Mouse (Mus musculus) gastrocnemius, adult 2 months (tissue): ENCODE data around the gene Cnot2. TPM values are rescaled to one million over a fixed set of nuclear protein-coding genes. Genes with fewer than 3 reads are reported as not detected.
"Not testable (repeated sequence)": the region's sequence is repeated elsewhere in the genome, so short reads cannot be mapped to it uniquely, and the experiment has no call there.

Experiments used
- DNase-seq: peaks from one replicate; pipeline ENCODE4 v3.0.0; 2022
- H3K27ac ChIP-seq: fragments of 200-600 bp; 2 replicates; pipeline ENCODE4 v1.8.1; 2022; ENCODE audit warnings: mild to moderate bottlenecking
- H3K4me3 ChIP-seq: fragments of 200-600 bp; 2 replicates; pipeline ENCODE4 v1.8.1; 2022; ENCODE audit warnings: mild to moderate bottlenecking, moderate library complexity
- CTCF ChIP-seq: fragments of 200-600 bp; IDR thresholded peaks from 2 replicates; pipeline ENCODE4 v1.8.1; 2022; ENCODE audit warnings: antibody characterized with exemption, mild to moderate bottlenecking, moderate library complexity
- intact Hi-C: fragments of 180-260 bp; cut with DNase I; formaldehyde crosslinking; loops from one replicate; pipeline ENCODE4 v1.15.1; 2025
- total RNA-seq, 2 experiments: library from RNA; stranded (reverse); gene quantifications; 2 replicates each; pipeline ENCODE4 v1.2.3; 2021

The Cnot2 gene
- total RNA-seq, 2 experiments from 2014 or later = 36.7 to 40.0 TPM

GRCm38 (mm10) chr10:116578375-116578774 is 2.9 kb downstream of the Cnot2 start:
- Histone ChIP-seq H3K27ac (no peak overlapping the region), H3K4me3 (no peak overlapping the region)
- no peak for DNase-seq
- TF ChIP-seq CTCF = no peak
- intact Hi-C loops = no loop called here

GRCm38 (mm10) chr10:116577181-116577580 is 4.1 kb downstream of the Cnot2 start:
- intact Hi-C loops = no loop called here
- TF ChIP-seq CTCF = no peak
- no peak overlapping the region for H3K4me3 ChIP-seq
- no peak overlapping the region for H3K27ac ChIP-seq
- DNase-seq = no peak

- intact Hi-C loops, DNase-seq, H3K4me3 ChIP-seq, H3K27ac ChIP-seq: not testable (repeated sequence)
Measured at GRCm38 (mm10) chr10:116576071-116576470, 5.2 kb downstream of the Cnot2 start.

- intact Hi-C loops = no loop called here
- no peak for TF ChIP-seq CTCF
- Histone ChIP-seq H3K4me3 (no peak overlapping the region), H3K27ac (no peak overlapping the region)
- DNase-seq = no peak
Measured at GRCm38 (mm10) chr10:116570526-116570925, 10.8 kb downstream of the Cnot2 start.

GRCm38 (mm10) chr10:116568539-116568938 is 12.8 kb downstream of the Cnot2 start:
- intact Hi-C loops = no loop called here
- TF ChIP-seq CTCF = no peak
- no peak overlapping the region for H3K27ac ChIP-seq
- DNase-seq = no peak
- H3K4me3 ChIP-seq = no peak overlapping the region

- Histone ChIP-seq H3K4me3 (no peak overlapping the region), H3K27ac (no peak overlapping the region)
- peak; percentile 40 for DNase-seq
- TF ChIP-seq CTCF = no peak
- intact Hi-C loops = no loop called here
Measured at GRCm38 (mm10) chr10:116567491-116568405, 13.6 kb downstream of the Cnot2 start.

GRCm38 (mm10) chr10:116566492-116566891 is 14.8 kb downstream of the Cnot2 start:
- H3K4me3 ChIP-seq, DNase-seq, H3K27ac ChIP-seq, intact Hi-C loops: not testable (repeated sequence)

GRCm38 (mm10) chr10:116564828-116565602 is 16.3 kb downstream of the Cnot2 start:
- Histone ChIP-seq H3K4me3 (no peak overlapping the region), H3K27ac (no peak overlapping the region)
- TF ChIP-seq CTCF = no peak
- intact Hi-C loops = no loop called here
- no peak for DNase-seq

GRCm38 (mm10) chr10:116562731-116563480 is 18.4 kb downstream of the Cnot2 start:
- intact Hi-C loops = no loop called here
- no peak for TF ChIP-seq CTCF
- no peak for DNase-seq
- Histone ChIP-seq H3K4me3 (no peak overlapping the region), H3K27ac (no peak overlapping the region)

- DNase-seq = no peak
- Histone ChIP-seq H3K27ac (no peak overlapping the region), H3K4me3 (no peak overlapping the region)
- intact Hi-C loops = no loop called here
- TF ChIP-seq CTCF = no peak
Measured at GRCm38 (mm10) chr10:116562210-116562609, 19.1 kb downstream of the Cnot2 start.

- H3K27ac ChIP-seq = no peak overlapping the region
- no peak for TF ChIP-seq CTCF
- no peak for DNase-seq
- H3K4me3 ChIP-seq = no peak overlapping the region
- intact Hi-C loops = no loop called here
Measured at GRCm38 (mm10) chr10:116559171-116559570, 22.1 kb downstream of the Cnot2 start.

- no peak for TF ChIP-seq CTCF
- intact Hi-C loops = no loop called here
- Histone ChIP-seq H3K4me3 (no peak overlapping the region), H3K27ac (no peak overlapping the region)
- DNase-seq = no peak
Measured at GRCm38 (mm10) chr10:116557166-116557565, 24.1 kb downstream of the Cnot2 start.

GRCm38 (mm10) chr10:116554434-116554833 is 26.9 kb downstream of the Cnot2 start:
- H3K27ac ChIP-seq = peak overlapping the region; percentile 13; the same call in 1 of the 2 replicates
- DNase-seq = no peak
- intact Hi-C loops = no loop called here
- no peak overlapping the region for H3K4me3 ChIP-seq
- TF ChIP-seq CTCF = peak; percentile 29; the same call in 1 of the 2 replicates
